Comparison of ENCODE assay signal across 8 mouse cellular contexts in the genomic region with DNA sequence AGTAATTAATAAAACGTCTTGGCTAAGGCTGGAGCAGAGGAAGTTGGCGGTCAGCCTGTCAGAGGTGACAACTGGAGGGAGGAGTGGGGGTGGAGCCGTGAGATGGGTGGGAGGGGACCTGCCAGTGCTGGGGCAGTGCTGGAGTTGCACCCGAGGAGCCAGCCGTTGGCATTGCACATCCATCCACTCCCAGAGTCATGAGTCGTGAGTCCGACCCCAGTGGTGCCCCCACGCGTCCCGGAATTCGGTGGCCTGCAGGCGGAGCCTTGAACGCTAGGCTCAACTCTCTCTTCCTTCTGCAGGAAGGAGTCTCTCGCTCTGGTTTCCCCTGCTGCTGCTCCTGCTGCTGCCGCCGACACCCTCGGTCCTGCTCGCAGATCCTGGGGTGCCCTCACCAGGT. TPM values are rescaled to one million over a fixed set of nuclear protein-coding genes. Genes with fewer than 3 reads are reported as not detected.
DNase-seq lines count a peak whose midpoint lies in the region; ATAC-seq and TF ChIP-seq lines count a peak whose summit lies in the region.

A gene (plus strand): TSS at position 61 of the 400 bp plus-strand sequence.

- H3K9ac ChIP-seq in neural tube, embryonic 11.5 days (ENCODE audit: low read length): 0 out of 2 replicates have a peak within 1 kb of the TSS, but pooled peaks have one; percentile 27
- H3K9ac ChIP-seq in intestine, embryonic 14.5 days (ENCODE audit: low read length): peak within 1 kb of the TSS; percentile 48
- peak within 1 kb of the TSS; percentile 73 for H3K9ac ChIP-seq in stomach, postnatal 0 days (ENCODE audit: low read length)

- under 1% methylated on average over 18 of the region's 18 CpGs for WGBS in neural tube, embryonic 11.5 days
- 0% methylated on average over 18 of the region's 18 CpGs for WGBS in bone marrow, adult 2 months
- 1% methylated on average over 18 of the region's 18 CpGs for WGBS in intestine, embryonic 14.5 days
- under 1% methylated on average over 18 of the region's 18 CpGs for WGBS in stomach, postnatal 0 days

- TF ChIP-seq CTCF in bone marrow, adult 2 months (IDR thresholded peaks at IDR 0.05; ENCODE audit: control insufficient read depth, insufficient read depth, low read length): no peak
- peak; percentile 53 for TF ChIP-seq CTCF in stomach, postnatal 0 days (IDR thresholded peaks at IDR 0.05; ENCODE audit: low read depth)

- H3K4me1 ChIP-seq in neural tube, embryonic 11.5 days (ENCODE audit: control insufficient read depth, insufficient read depth, low read length): 0 out of 2 replicates have a peak, but pooled peaks cover 2% of the 10 kb centered on the region
- H3K4me1 ChIP-seq in bone marrow, adult 2 months (ENCODE audit: control insufficient read depth, insufficient read depth, low read length): peaks cover 3% of the 10 kb centered on the region
- peaks cover 10% of the 10 kb centered on the region; the same call in 1 of the 2 replicates for H3K4me1 ChIP-seq in intestine, embryonic 14.5 days (replicated peaks; ENCODE audit: control insufficient read depth, insufficient read depth, low read length)
- H3K4me1 ChIP-seq in stomach, postnatal 0 days (replicated peaks; ENCODE audit: control insufficient read depth, insufficient read depth): peaks cover under 1% of the 10 kb centered on the region

- TF ChIP-seq POLR2A in bone marrow, adult 2 months (IDR thresholded peaks at IDR 0.05; ENCODE audit: borderline replicate concordance, control insufficient read depth, low read depth, low read length): peak; percentile 31; the same call in 1 of the 2 replicates

- no peaks in the 10 kb centered on the region for H3K27me3 ChIP-seq in neural tube, embryonic 11.5 days (ENCODE audit: control insufficient read depth, insufficient read depth, low read length)
- H3K27me3 ChIP-seq in intestine, embryonic 14.5 days (replicated peaks; ENCODE audit: control insufficient read depth, insufficient read depth, low read length): no peaks in the 10 kb centered on the region
- no peaks in the 10 kb centered on the region for H3K27me3 ChIP-seq in stomach, postnatal 0 days (ENCODE audit: control insufficient read depth, insufficient read depth, low read length)

- H3K36me3 ChIP-seq in neural tube, embryonic 11.5 days (ENCODE audit: control insufficient read depth, insufficient read depth, low read length): no peaks in the 10 kb centered on the region
- H3K36me3 ChIP-seq in intestine, embryonic 14.5 days (ENCODE audit: control insufficient read depth, insufficient read depth, low read length): no peaks in the 10 kb centered on the region
- no peaks in the 10 kb centered on the region for H3K36me3 ChIP-seq in stomach, postnatal 0 days (ENCODE audit: control insufficient read depth, insufficient read depth, low read length)

- H3K4me3 ChIP-seq in neural tube, embryonic 11.5 days (ENCODE audit: low read depth, low read length): peak within 1 kb of the TSS; percentile 28
- H3K4me3 ChIP-seq in bone marrow, adult 2 months (replicated peaks; ENCODE audit: control insufficient read depth, low read depth, low read length): peak within 1 kb of the TSS; percentile 69
- H3K4me3 ChIP-seq in intestine, embryonic 14.5 days (ENCODE audit: low read depth, low read length): peak within 1 kb of the TSS; percentile 38
- H3K4me3 ChIP-seq in stomach, postnatal 0 days (ENCODE audit: low read depth, low read length): peak within 1 kb of the TSS; percentile 57

- TF ChIP-seq EP300 in stomach, postnatal 0 days (optimal IDR thresholded peaks at IDR 0.05): no peak

- no peaks in the 10 kb centered on the region for H3K9me3 ChIP-seq in neural tube, embryonic 11.5 days (ENCODE audit: control insufficient read depth, low read length)
- H3K9me3 ChIP-seq in intestine, embryonic 14.5 days (ENCODE audit: control insufficient read depth, low read length): no peaks in the 10 kb centered on the region
- H3K9me3 ChIP-seq in stomach, postnatal 0 days (ENCODE audit: control insufficient read depth, low read length): no peaks in the 10 kb centered on the region

- ATAC-seq in neural tube, embryonic 11.5 days (ENCODE audit: insufficient read depth, low FRiP score, low TSS enrichment): no peak
- peak; percentile 30; the same call in 1 of the 2 replicates for ATAC-seq in intestine, embryonic 14.5 days (replicated peaks; ENCODE audit: low FRiP score, low TSS enrichment, low read depth)
- ATAC-seq in megakaryocyte-erythroid progenitor cell, adult 5-6 weeks (replicated peaks; ENCODE audit: low FRiP score, low TSS enrichment, poor library complexity, severe bottlenecking): peak; percentile 73
- ATAC-seq in stomach, postnatal 0 days (ENCODE audit: low FRiP score, low TSS enrichment): 0 out of 2 replicates have a peak, but pooled peaks have one; percentile 30

- peak; percentile 34 for DNase-seq in neural tube, embryonic 11.5 days (ENCODE audit: low spot score)
- no peak for DNase-seq in neural tube, embryonic 10.5 days (ENCODE audit: extremely low spot score, low spot score)
- peak; percentile 62 for DNase-seq in gastrocnemius, postnatal 25 days
- no peak for DNase-seq in intestine, embryonic 14.5 days (ENCODE audit: low spot score)
- DNase-seq in left cerebral cortex, postnatal 36 days (ENCODE audit: low spot score in 2 of 2): peak in 1 of 2 experiments; percentile 37
- peak; percentile 57 for DNase-seq in stomach, postnatal 0 days (ENCODE audit: low spot score)

- intact Hi-C loops in left cerebral cortex, postnatal 36 days (cut with DNase I): no loop called here

- no peak within 1 kb of the TSS for H3K27ac ChIP-seq in neural tube, embryonic 11.5 days (ENCODE audit: low read depth, low read length)
- H3K27ac ChIP-seq in bone marrow, adult 2 months (ENCODE audit: control insufficient read depth, insufficient read depth, low read depth, low read length, poor library complexity): peak within 1 kb of the TSS; percentile 74
- no peak within 1 kb of the TSS for H3K27ac ChIP-seq in intestine, embryonic 14.5 days (ENCODE audit: low read depth)
- H3K27ac ChIP-seq in stomach, postnatal 0 days (replicated peaks): peak within 1 kb of the TSS; percentile 70

- peak within 1 kb of the TSS; percentile 59 for H3K4me2 ChIP-seq in neural tube, embryonic 11.5 days (ENCODE audit: low read depth)
- peak within 1 kb of the TSS; percentile 76 for H3K4me2 ChIP-seq in intestine, embryonic 14.5 days (ENCODE audit: low read length)
- H3K4me2 ChIP-seq in stomach, postnatal 0 days (replicated peaks; ENCODE audit: low read depth): peak within 1 kb of the TSS; percentile 74

RNA-seq across cellular contexts. Expression of the gene that starts here (rescaled TPM):
- 3.9 and 4.5 TPM in 2 replicates for polyA plus RNA-seq in neural tube, embryonic 11.5 days (2014; fragmentation: Nextera tagmentation; extraction: Ambion mirVana)
- 33.4 and 88.0 TPM in 2 replicates for polyA plus RNA-seq in bone marrow, adult 2 months (2011; ENCODE audit: insufficient read depth, insufficient read length, low replicate concordance, missing spikeins)
- 1 to 10 TPM; 4.2 to 5.5 TPM for total RNA-seq in gastrocnemius, postnatal 25 days (2021)
- 25.1 and 26.1 TPM in 2 replicates for polyA plus RNA-seq in intestine, embryonic 14.5 days (2014; fragmentation: Nextera tagmentation; extraction: Ambion mirVana)
- total RNA-seq in left cerebral cortex, postnatal 36 days (2021): 10 to 100 TPM; 16.1 to 22.2 TPM
- 1.2 and 8.5 TPM in 2 replicates for total RNA-seq in megakaryocyte-erythroid progenitor cell, adult 5-6 weeks (2014; fragmentation: Nextera tagmentation)
- 0.47 and 9.1 TPM in 2 replicates for total RNA-seq in megakaryocyte-erythroid progenitor cell, adult 5-6 weeks (2017)
- polyA plus RNA-seq in stomach, postnatal 0 days (2015; fragmentation: Nextera tagmentation; extraction: Ambion mirVana): 31.0 and 36.2 TPM in 2 replicates

Comparison
In these comparisons a context has a peak if more than half of its experiments do, and no peak if none do; other contexts are left out.
1. DNase-seq: peak in neural tube, embryonic 11.5 days (single experiment), gastrocnemius, postnatal 25 days (single experiment) and stomach, postnatal 0 days (single experiment); none in neural tube, embryonic 10.5 days (single experiment) and intestine, embryonic 14.5 days (single experiment).
2. H3K27ac ChIP-seq: peak in bone marrow, adult 2 months (single experiment) and stomach, postnatal 0 days (single experiment); none in neural tube, embryonic 11.5 days (single experiment) and intestine, embryonic 14.5 days (single experiment).
3. Peak in every context shown above with its lines, with median percentiles within 50 percentile points of each other: H3K4me2 ChIP-seq, H3K4me3 ChIP-seq and H3K9ac ChIP-seq.